ENCODE assay signal across 21 mouse cellular contexts in genomic region chr1:43783186-43783585, GRCm38 (mm10). TPM values are rescaled to one million over a fixed set of nuclear protein-coding genes. Genes with fewer than 3 reads are reported as not detected.
"Had no signal": no experiment of that assay in that cellular context is flagged by ENCODE, and none has a peak within 500 bp of the region (broad histone marks: within the 10 kb centered on the region; RNA-seq: fewer than 3 reads in every experiment).

No protein-coding gene starts in this region.

- H3K9me3 ChIP-seq: intestine, embryonic 15.5 days; limb, embryonic 12.5 days; limb, embryonic 15.5 days; midbrain, embryonic 12.5 days had no signal

- H3K27me3 ChIP-seq: intestine, embryonic 15.5 days; kidney, embryonic 15.5 days; limb, embryonic 12.5 days; limb, embryonic 15.5 days; midbrain, embryonic 12.5 days had no signal

- H3K9ac ChIP-seq: intestine, embryonic 15.5 days; kidney, embryonic 15.5 days; limb, embryonic 12.5 days; limb, embryonic 15.5 days; liver, embryonic 14.5 days; liver, postnatal 0 days; lung, embryonic 14.5 days; midbrain, embryonic 12.5 days had no signal

- H3K4me3 ChIP-seq: intestine, embryonic 15.5 days; kidney, embryonic 15.5 days; limb, embryonic 12.5 days; limb, embryonic 15.5 days; midbrain, embryonic 12.5 days had no signal

- H3K27ac ChIP-seq: intestine, embryonic 15.5 days; kidney, embryonic 15.5 days; limb, embryonic 12.5 days; limb, embryonic 15.5 days; liver, embryonic 14.5 days; macrophage; midbrain, embryonic 12.5 days had no signal

- H3K4me2 ChIP-seq: intestine, embryonic 15.5 days; kidney, embryonic 15.5 days; limb, embryonic 12.5 days; limb, embryonic 15.5 days; liver, embryonic 11.5 days; lung, embryonic 14.5 days; midbrain, embryonic 12.5 days had no signal

- ATAC-seq: intestine, embryonic 15.5 days; liver, postnatal 0 days; midbrain, embryonic 16.5 days had no signal

- H3K4me1 ChIP-seq: intestine, embryonic 15.5 days; limb, embryonic 12.5 days; limb, embryonic 15.5 days; midbrain, embryonic 12.5 days had no signal

- DNase-seq: kidney, adult 11 months; kidney, adult 8-10 months; kidney, postnatal 10 days; kidney, postnatal 36 days; left cerebral cortex, postnatal 4 days; liver, postnatal 0 days; lung, embryonic 14.5 days; right cerebral cortex, postnatal 14 days; right cerebral cortex, postnatal 4 days; thymus, adult 18-20 months; thymus, postnatal 36 days had no signal

RNA-seq across cellular contexts. Expression of gene 1500015O10Rik, which starts 52.8 kb away (rescaled TPM):
- total RNA-seq: megakaryocyte, adult 5-6 weeks had no signal
- polyA plus RNA-seq: macrophage had no signal
